Mouse (Mus musculus) lung, postnatal 0 days (tissue): ENCODE results near the gene Slc12a9. TPM values are rescaled to one million over a fixed set of nuclear protein-coding genes. Genes with fewer than 3 reads are reported as not detected.

ENCODE experiments used
- ATAC-seq: fragments of 200-750 bp; cut with Nextera tagmentation; 2 replicates; pipeline ENCODE4 v1.8.0; 2017; ENCODE audit warnings: moderate library complexity
- DNase-seq: peaks from one replicate; pipeline ENCODE4 v3.0.0-alpha.2; 2016; ENCODE audit warnings: low spot score
- H3K27ac ChIP-seq: fragments of 300-500 bp; sonication (generic); 2 replicates; pipeline ENCODE4 v1.5.1; 2014; ENCODE audit warnings: antibody characterized with exemption, mild to moderate bottlenecking, low read length, mixed read lengths
- H3K27me3 ChIP-seq: fragments of 300-500 bp; sonication (generic); replicated peaks from 2 replicates; pipeline ENCODE4 v1.6.1; 2014; ENCODE audit warnings: low read length, mixed read lengths; ENCODE audit not compliant: insufficient read depth
- H3K36me3 ChIP-seq: fragments of 300-500 bp; sonication (generic); 2 replicates; pipeline ENCODE4 v1.6.1; 2014; ENCODE audit warnings: low read length, mixed read lengths; ENCODE audit not compliant: insufficient read depth
- H3K4me1 ChIP-seq: fragments of 300-500 bp; sonication (generic); 2 replicates; pipeline ENCODE4 v1.6.1; 2014; ENCODE audit warnings: antibody characterized with exemption, low read depth, low read length, mixed read lengths; ENCODE audit not compliant: insufficient read depth
- H3K4me2 ChIP-seq: fragments of 300-500 bp; sonication (generic); replicated peaks from 2 replicates; pipeline ENCODE4 v1.6.1; 2014; ENCODE audit warnings: low read depth, mild to moderate bottlenecking, low read length, moderate library complexity, mixed read lengths
- H3K4me3 ChIP-seq: fragments of 300-500 bp; sonication (generic); 2 replicates; pipeline ENCODE4 v1.5.1; 2014; ENCODE audit warnings: low read depth, low read length
- H3K9ac ChIP-seq: fragments of 300-500 bp; sonication (generic); replicated peaks from 2 replicates; pipeline ENCODE4 v1.6.1; 2014; ENCODE audit warnings: low read depth, mild to moderate bottlenecking
- H3K9me3 ChIP-seq: fragments of 300-500 bp; sonication (generic); 2 replicates; pipeline ENCODE4 v1.6.1; 2016; ENCODE audit warnings: low read length, mixed read lengths
- CTCF ChIP-seq: IDR thresholded peaks from 2 replicates; pipeline ENCODE4 v1.5.1; 2016; ENCODE audit warnings: antibody characterized with exemption, mild to moderate bottlenecking
- EP300 ChIP-seq: IDR thresholded peaks from 2 replicates; pipeline ENCODE4 v1.6.1; 2016; ENCODE audit warnings: antibody characterized with exemption, mild to moderate bottlenecking, control low read depth
- WGBS: fragments of 180-500 bp; shearing (Covaris S2); extraction: QIAGEN DNeasy Blood & Tissue Kit; methylation state at CpG from one replicate; pipeline ENCODE4 v1.1.7; 2014; 5-methylcytosine and 5-hydroxymethylcytosine counted together
- polyA plus RNA-seq: library from polyadenylated mRNA; unstranded; fragments of >200 nt; fragmentation: Nextera tagmentation; extraction: Ambion mirVana; gene quantifications from 2 replicates; pipeline ENCODE4 v1.2.1, GENCODE M21; 2015

Slc12a9 gene
- polyA plus RNA-seq, 1 experiment from 2014 or later = 8.2 TPM

DNA sequence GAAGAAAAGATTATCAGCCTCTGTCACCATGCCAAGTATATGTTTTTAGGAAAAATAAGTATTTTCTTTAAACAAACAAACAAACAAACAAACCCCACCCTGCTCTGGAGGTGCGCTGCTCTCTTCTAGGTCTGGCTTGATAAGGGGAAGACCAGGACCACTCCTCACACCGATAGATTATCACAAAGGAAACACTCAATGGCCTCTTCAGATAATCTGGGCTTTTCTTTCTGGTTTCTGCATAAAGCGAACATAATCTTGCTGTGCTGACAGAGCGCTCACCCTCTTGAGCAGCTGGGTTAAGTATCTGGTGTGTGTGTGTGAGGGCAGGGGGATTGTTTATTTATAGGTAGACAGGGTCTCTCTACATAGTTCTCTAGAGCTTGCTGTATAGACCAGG, 29.8 kb downstream of the Slc12a9 start:
- Histone ChIP-seq H3K4me3 (no peak overlapping the region), H3K9me3 (no peaks in the 10 kb centered on the region), H3K36me3 (peaks cover 34% of the 10 kb centered on the region), H3K9ac (no peak overlapping the region), H3K4me2 (no peak overlapping the region), H3K4me1 (peaks cover 16% of the 10 kb centered on the region; the same call in 1 of the 2 replicates), H3K27ac (no peak overlapping the region), H3K27me3 (no peaks in the 10 kb centered on the region)
- ATAC-seq (no peak), DNase-seq (no peak)
- TF ChIP-seq CTCF (no peak), EP300 (no peak)
- WGBS = 45% methylated on average over 4 of the region's 4 CpGs

GRCm38 (mm10) chr5:137301253-137301652, 32.1 kb downstream of the Slc12a9 start:
- Histone ChIP-seq H3K27me3 (no peaks in the 10 kb centered on the region), H3K4me3 (no peak overlapping the region), H3K27ac (no peak overlapping the region), H3K36me3 (peaks cover 56% of the 10 kb centered on the region), H3K4me1 (peaks cover 14% of the 10 kb centered on the region; the same call in 1 of the 2 replicates), H3K9me3 (no peaks in the 10 kb centered on the region), H3K4me2 (no peak overlapping the region), H3K9ac (no peak overlapping the region)
- WGBS = 61% methylated on average over 20 of the region's 21 CpGs
- TF ChIP-seq EP300 (no peak), CTCF (no peak)
- DNase-seq (no peak), ATAC-seq (peak; percentile 36; the same call in 1 of the 2 replicates)

GRCm38 (mm10) chr5:137299240-137299639, 34.2 kb downstream of the Slc12a9 start:
- ATAC-seq (no peak), DNase-seq (no peak)
- 69% methylated on average over 7 of the region's 7 CpGs for WGBS
- TF ChIP-seq CTCF (no peak), EP300 (no peak)
- Histone ChIP-seq H3K27me3 (no peaks in the 10 kb centered on the region), H3K9me3 (no peaks in the 10 kb centered on the region), H3K36me3 (peaks cover 60% of the 10 kb centered on the region), H3K4me2 (no peak overlapping the region), H3K27ac (no peak overlapping the region), H3K4me1 (peaks cover 5% of the 10 kb centered on the region), H3K9ac (no peak overlapping the region), H3K4me3 (no peak overlapping the region)

GRCm38 (mm10) chr5:137297126-137297525, 36.3 kb downstream of the Slc12a9 start:
- H3K27ac ChIP-seq = no peak overlapping the region
- H3K9me3 ChIP-seq = no peaks in the 10 kb centered on the region
- H3K27me3 ChIP-seq = no peaks in the 10 kb centered on the region
- H3K9ac ChIP-seq = no peak overlapping the region
- H3K4me2 ChIP-seq = no peak overlapping the region
- TF ChIP-seq EP300 (no peak), CTCF (no peak)
- ATAC-seq = no peak
- no peak overlapping the region for H3K4me3 ChIP-seq
- WGBS = 86% methylated on average over 14 of the region's 14 CpGs
- H3K4me1 ChIP-seq = peaks cover 5% of the 10 kb centered on the region
- peaks cover 58% of the 10 kb centered on the region for H3K36me3 ChIP-seq
- DNase-seq = no peak

GRCm38 (mm10) chr5:137295712-137296111, 37.7 kb downstream of the Slc12a9 start:
- WGBS = 93% methylated on average over 15 of the region's 15 CpGs
- no peak for DNase-seq
- H3K27ac ChIP-seq = no peak overlapping the region
- peaks cover 46% of the 10 kb centered on the region for H3K36me3 ChIP-seq
- no peak overlapping the region for H3K4me3 ChIP-seq
- no peaks in the 10 kb centered on the region for H3K27me3 ChIP-seq
- TF ChIP-seq EP300 (no peak), CTCF (no peak)
- ATAC-seq = no peak
- H3K4me2 ChIP-seq = no peak overlapping the region
- H3K4me1 ChIP-seq = peaks cover 5% of the 10 kb centered on the region
- no peaks in the 10 kb centered on the region for H3K9me3 ChIP-seq
- H3K9ac ChIP-seq = no peak overlapping the region

GRCm38 (mm10) chr5:137295296-137295695, 38.1 kb downstream of the Slc12a9 start:
- Histone ChIP-seq H3K9ac (peak overlapping the region; percentile 62; the same call in 1 of the 2 replicates), H3K27me3 (no peaks in the 10 kb centered on the region; the same call in 1 of the 2 replicates), H3K4me1 (peaks cover 5% of the 10 kb centered on the region), H3K27ac (no peak overlapping the region), H3K9me3 (no peaks in the 10 kb centered on the region), H3K36me3 (peaks cover 43% of the 10 kb centered on the region), H3K4me3 (0 out of 2 replicates have a peak overlapping the region, but pooled peaks have one; percentile 45), H3K4me2 (peak overlapping the region; percentile 97; the same call in 1 of the 2 replicates)
- WGBS = 75% methylated on average over 9 of the region's 9 CpGs
- DNase-seq (no peak), ATAC-seq (no peak)
- TF ChIP-seq CTCF (no peak), EP300 (no peak)

DNA sequence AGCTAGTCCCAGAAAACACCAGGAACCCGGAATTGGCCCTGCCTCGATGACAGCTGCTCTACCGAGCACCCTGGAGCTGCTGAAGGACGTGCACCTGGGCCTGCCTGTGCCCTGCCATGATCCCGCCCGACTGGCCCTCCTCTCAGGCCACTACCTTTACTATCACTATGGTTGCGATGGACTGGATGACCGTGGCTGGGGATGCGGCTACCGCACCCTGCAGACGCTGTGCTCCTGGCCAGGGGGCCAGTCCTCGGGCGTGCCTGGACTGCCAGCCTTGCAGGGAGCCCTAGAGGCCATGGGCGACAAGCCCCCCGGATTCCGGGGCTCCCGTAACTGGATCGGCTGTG, 38.7 kb downstream of the Slc12a9 start:
- 12% methylated on average over 18 of the region's 18 CpGs for WGBS

More for the DNA sequence above, 38.7 kb downstream of the Slc12a9 start:
- H3K36me3 ChIP-seq = peaks cover 37% of the 10 kb centered on the region
- H3K4me2 ChIP-seq = peak overlapping the region; percentile 97
- no peak overlapping the region; the same call in none of the 2 replicates for H3K27ac ChIP-seq
- no peaks in the 10 kb centered on the region for H3K9me3 ChIP-seq
- H3K4me1 ChIP-seq = peaks cover 5% of the 10 kb centered on the region
- peak overlapping the region; percentile 62 for H3K9ac ChIP-seq
- ATAC-seq (peak; percentile 30), DNase-seq (no peak)
- peak overlapping the region; percentile 45 for H3K4me3 ChIP-seq
- H3K27me3 ChIP-seq = no peaks in the 10 kb centered on the region; the same call in 1 of the 2 replicates
- TF ChIP-seq EP300 (no peak), CTCF (no peak)
